Mouse (Mus musculus): Measurements from ENCODE around the gene Utp4. TPM values are rescaled to one million over a fixed set of nuclear protein-coding genes. Genes with fewer than 3 reads are reported as not detected.
A peak's percentile ranks its signal among the peaks of the same experiment; 100 is the strongest.

The Utp4 gene
- total RNA-seq (2014; fragmentation: Nextera tagmentation) (158 and 180 TPM in 2 replicates), total RNA-seq (2017) (75.8 and 79.9 TPM in 2 replicates), polyA plus RNA-seq (2012) (23.9 and 30.7 TPM in 2 replicates)

DNA sequence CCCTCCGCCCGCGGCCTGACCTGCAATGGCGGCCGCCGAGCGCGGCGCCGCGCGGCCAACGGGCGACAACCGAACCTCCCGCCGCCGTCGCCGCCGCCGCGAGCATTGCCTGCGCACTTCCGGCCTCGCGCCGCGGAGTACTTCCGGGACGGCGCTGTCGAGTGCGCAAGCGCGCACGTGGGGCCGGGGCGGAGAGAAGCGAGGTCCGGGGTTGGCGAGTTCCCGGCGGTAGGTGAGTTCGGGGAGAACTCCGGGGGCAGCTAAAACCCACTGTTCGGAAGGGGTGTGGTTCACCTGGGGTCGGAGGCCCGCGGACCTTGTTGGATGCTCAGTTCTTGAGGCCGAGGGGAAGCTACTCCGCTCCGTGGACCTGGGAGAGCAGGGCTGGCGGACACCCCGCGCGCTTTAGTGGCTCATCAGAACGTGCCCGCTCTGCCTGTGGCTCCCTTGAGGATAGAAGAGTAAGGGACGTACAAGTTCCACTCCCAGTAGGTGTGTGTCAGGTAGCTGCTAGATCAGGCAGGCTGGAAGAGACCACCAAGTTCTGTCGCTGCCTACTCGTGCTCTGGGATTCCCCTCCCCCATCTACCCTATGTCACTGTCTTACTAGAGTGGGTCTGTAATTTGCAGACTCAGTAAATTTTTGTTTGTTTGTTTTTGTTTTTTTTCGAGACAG, at the start of gene Utp4:
Gene Utp4, plus strand, starts transcription at position 156 of the 676 bp plus-strand sequence.
- peak within 1 kb of the TSS; percentile 98 for H3K4me3 ChIP-seq (ENCODE audit: low read depth, low read length)
- H3K4me1 ChIP-seq (ENCODE audit: insufficient read depth, low read depth, low read length) = peaks cover 53% of the 10 kb centered on the region
- ATAC-seq (ENCODE audit: extremely low read depth, insufficient number of reproducible peaks, low FRiP score, poor library complexity, severe bottlenecking) = peak; percentile 56
- no peak for TF ChIP-seq TAL1 (conservative IDR thresholded peaks at IDR 0.05; ENCODE audit: low read depth, low read length)
- TF ChIP-seq GATA1 (IDR thresholded peaks at IDR 0.05; ENCODE audit: borderline replicate concordance, low read length) = no peak
- TF ChIP-seq POLR2AphosphoS5 (IDR thresholded peaks at IDR 0.05; ENCODE audit: insufficient replicate concordance, low read depth, low read length) = no peak
- no peaks in the 10 kb centered on the region for H3K9me3 ChIP-seq (replicated peaks)
- peak; percentile 92 for DNase-seq (ENCODE audit: low spot score)
- no peaks in the 10 kb centered on the region for H3K27me3 ChIP-seq (ENCODE audit: insufficient read depth, low read length)
- H3K36me3 ChIP-seq (replicated peaks) = peaks cover 64% of the 10 kb centered on the region

DNA sequence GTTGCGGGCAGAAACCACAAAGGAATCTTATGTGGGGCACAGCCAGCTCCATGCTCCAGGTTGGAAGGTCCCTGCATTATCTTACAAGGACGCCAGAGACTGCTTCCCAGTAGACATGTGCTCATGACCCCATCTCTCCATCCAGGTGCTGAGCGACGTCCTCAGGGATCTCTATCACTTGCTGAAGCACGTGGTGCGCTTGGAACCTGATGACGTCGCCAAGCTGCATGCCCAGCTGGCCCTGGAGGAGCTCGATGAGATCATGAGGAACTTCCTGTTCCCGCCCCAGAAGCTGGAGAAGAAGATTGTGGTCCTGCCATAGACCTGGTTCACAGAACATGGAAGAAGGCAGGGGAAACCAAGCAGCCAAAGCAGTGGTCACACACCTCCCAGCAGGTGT, 43.4 kb upstream of the Utp4 start:
- DNase-seq (ENCODE audit: low spot score) = no peak
- H3K36me3 ChIP-seq (replicated peaks) = peaks cover 25% of the 10 kb centered on the region

DNA sequence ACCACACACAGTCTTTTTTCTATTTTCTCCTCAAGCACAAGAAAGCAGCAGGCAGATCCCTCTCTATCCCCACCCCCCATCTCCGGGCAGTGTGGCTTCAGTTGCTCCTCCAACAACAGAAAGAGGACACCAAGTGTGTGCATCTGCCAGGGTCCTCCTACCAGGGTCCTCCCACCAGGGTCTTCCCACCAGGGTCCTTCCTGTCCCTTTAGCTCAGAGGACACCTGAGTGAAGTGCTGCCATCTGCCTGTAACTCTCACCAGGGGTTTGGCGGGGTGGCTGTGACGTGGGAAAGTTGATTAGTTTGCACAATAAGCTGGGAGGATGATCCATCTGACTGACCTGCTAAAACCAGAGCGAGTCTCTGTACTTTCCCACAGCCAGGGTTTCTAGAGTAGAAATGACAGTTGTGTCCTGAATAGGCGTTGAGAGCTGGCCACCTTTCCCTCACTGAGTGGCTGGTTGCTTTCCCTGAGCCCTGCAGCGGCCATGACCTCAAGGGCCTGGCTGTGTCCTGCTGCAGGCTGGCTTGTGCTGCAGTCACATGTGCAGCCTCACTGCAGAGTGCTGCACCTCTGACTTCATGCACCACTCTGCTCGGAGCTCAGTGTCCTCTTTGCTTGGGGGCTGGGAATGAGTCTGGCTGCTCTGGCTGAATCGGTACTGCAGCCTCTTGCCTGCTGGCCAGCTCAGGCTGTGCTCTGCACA, 38.7 kb upstream of the Utp4 start:
- peaks cover 19% of the 10 kb centered on the region for H3K36me3 ChIP-seq (replicated peaks)
- DNase-seq (ENCODE audit: low spot score) (no peak), ATAC-seq (ENCODE audit: extremely low read depth, insufficient number of reproducible peaks, low FRiP score, poor library complexity, severe bottlenecking) (no peak)
- no peak overlapping the region for H3K4me3 ChIP-seq (ENCODE audit: low read depth, low read length)
- peaks cover 11% of the 10 kb centered on the region for H3K27me3 ChIP-seq (ENCODE audit: insufficient read depth, low read length)
- H3K9me3 ChIP-seq (replicated peaks) = no peaks in the 10 kb centered on the region
- no peak for TF ChIP-seq GATA2 (IDR thresholded peaks at IDR 0.05; ENCODE audit: borderline replicate concordance, low read depth, low read length)
- TF ChIP-seq POLR2AphosphoS5 (IDR thresholded peaks at IDR 0.05; ENCODE audit: insufficient replicate concordance, low read depth, low read length) = no peak
- no peak for TF ChIP-seq TAL1 (conservative IDR thresholded peaks at IDR 0.05; ENCODE audit: low read depth, low read length)
- TF ChIP-seq GATA1 (IDR thresholded peaks at IDR 0.05; ENCODE audit: borderline replicate concordance, low read length) = no peak
- no peak for TF ChIP-seq CTCF (IDR thresholded peaks at IDR 0.05; ENCODE audit: low read depth, low read length)
- no peaks in the 10 kb centered on the region for H3K4me1 ChIP-seq (ENCODE audit: insufficient read depth, low read depth, low read length)

More for the DNA sequence above, 43.4 kb upstream of the Utp4 start:
- Histone ChIP-seq H3K4me1 (ENCODE audit: insufficient read depth, low read depth, low read length) (no peaks in the 10 kb centered on the region), H3K27me3 (ENCODE audit: insufficient read depth, low read length) (peaks cover 3% of the 10 kb centered on the region), H3K4me3 (ENCODE audit: low read depth, low read length) (no peak overlapping the region), H3K9me3 (replicated peaks) (no peaks in the 10 kb centered on the region)
- ATAC-seq (ENCODE audit: extremely low read depth, insufficient number of reproducible peaks, low FRiP score, poor library complexity, severe bottlenecking) = no peak
- TF ChIP-seq GATA2 (IDR thresholded peaks at IDR 0.05; ENCODE audit: borderline replicate concordance, low read depth, low read length) (no peak), CTCF (IDR thresholded peaks at IDR 0.05; ENCODE audit: low read depth, low read length) (no peak), POLR2AphosphoS5 (IDR thresholded peaks at IDR 0.05; ENCODE audit: insufficient replicate concordance, low read depth, low read length) (no peak), GATA1 (IDR thresholded peaks at IDR 0.05; ENCODE audit: borderline replicate concordance, low read length) (no peak), TAL1 (conservative IDR thresholded peaks at IDR 0.05; ENCODE audit: low read depth, low read length) (no peak)

DNA sequence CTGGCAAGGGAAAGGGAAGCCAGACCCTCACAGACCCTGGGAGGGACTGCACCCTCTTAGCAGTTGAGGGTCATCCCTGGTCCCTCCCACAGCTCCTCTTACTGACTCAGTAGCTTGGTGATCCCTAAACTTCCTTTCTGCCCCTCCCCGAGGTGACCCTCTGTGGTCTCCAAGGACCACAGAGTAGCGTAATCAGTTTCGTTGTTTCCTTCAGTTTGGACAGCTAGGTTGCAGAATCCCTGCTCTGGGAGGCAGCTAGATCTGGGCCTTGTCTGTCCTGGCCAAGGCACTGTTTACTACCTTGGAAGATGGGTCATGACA, 38.2 kb upstream of the Utp4 start:
- ATAC-seq (ENCODE audit: extremely low read depth, insufficient number of reproducible peaks, low FRiP score, poor library complexity, severe bottlenecking) (no peak), DNase-seq (ENCODE audit: low spot score) (no peak)
- Histone ChIP-seq H3K4me3 (ENCODE audit: low read depth, low read length) (no peak overlapping the region), H3K9me3 (replicated peaks) (no peaks in the 10 kb centered on the region), H3K4me1 (ENCODE audit: insufficient read depth, low read depth, low read length) (no peaks in the 10 kb centered on the region), H3K27me3 (ENCODE audit: insufficient read depth, low read length) (peaks cover 11% of the 10 kb centered on the region), H3K36me3 (replicated peaks) (peaks cover 15% of the 10 kb centered on the region)
- TF ChIP-seq GATA1 (IDR thresholded peaks at IDR 0.05; ENCODE audit: borderline replicate concordance, low read length) (no peak), CTCF (IDR thresholded peaks at IDR 0.05; ENCODE audit: low read depth, low read length) (no peak), GATA2 (IDR thresholded peaks at IDR 0.05; ENCODE audit: borderline replicate concordance, low read depth, low read length) (no peak), TAL1 (conservative IDR thresholded peaks at IDR 0.05; ENCODE audit: low read depth, low read length) (no peak), POLR2AphosphoS5 (IDR thresholded peaks at IDR 0.05; ENCODE audit: insufficient replicate concordance, low read depth, low read length) (no peak)

DNA sequence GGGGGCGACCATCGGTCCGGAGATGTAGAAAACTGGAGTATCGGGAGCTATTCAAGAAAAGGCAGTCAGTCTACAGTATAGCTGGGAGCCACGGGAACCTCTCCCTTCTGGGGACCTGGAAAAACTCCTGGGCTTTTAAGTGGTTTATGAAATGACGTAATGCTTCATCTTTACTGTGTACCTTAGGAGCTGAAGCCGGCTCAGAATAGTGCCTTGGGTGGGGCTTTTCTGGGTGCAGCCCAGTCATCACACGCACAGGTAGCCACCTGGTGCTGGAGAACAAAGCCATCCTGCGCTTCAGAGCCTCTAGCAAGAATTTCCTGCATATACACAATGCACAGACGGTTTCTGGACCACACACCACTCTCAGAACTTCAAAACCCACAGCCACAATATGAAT, 30.6 kb upstream of the Utp4 start:
- H3K9me3 ChIP-seq (replicated peaks) = no peaks in the 10 kb centered on the region
- TF ChIP-seq CTCF (IDR thresholded peaks at IDR 0.05; ENCODE audit: low read depth, low read length) (no peak), POLR2AphosphoS5 (IDR thresholded peaks at IDR 0.05; ENCODE audit: insufficient replicate concordance, low read depth, low read length) (no peak), TAL1 (conservative IDR thresholded peaks at IDR 0.05; ENCODE audit: low read depth, low read length) (no peak), GATA1 (IDR thresholded peaks at IDR 0.05; ENCODE audit: borderline replicate concordance, low read length) (no peak), GATA2 (IDR thresholded peaks at IDR 0.05; ENCODE audit: borderline replicate concordance, low read depth, low read length) (no peak)
- peaks cover 22% of the 10 kb centered on the region for H3K27me3 ChIP-seq (ENCODE audit: insufficient read depth, low read length)
- DNase-seq (ENCODE audit: low spot score) = no peak
- no peaks in the 10 kb centered on the region for H3K36me3 ChIP-seq (replicated peaks)
- no peak overlapping the region for H3K4me3 ChIP-seq (ENCODE audit: low read depth, low read length)
- no peak for ATAC-seq (ENCODE audit: extremely low read depth, insufficient number of reproducible peaks, low FRiP score, poor library complexity, severe bottlenecking)
- H3K4me1 ChIP-seq (ENCODE audit: insufficient read depth, low read depth, low read length) = no peaks in the 10 kb centered on the region

DNA sequence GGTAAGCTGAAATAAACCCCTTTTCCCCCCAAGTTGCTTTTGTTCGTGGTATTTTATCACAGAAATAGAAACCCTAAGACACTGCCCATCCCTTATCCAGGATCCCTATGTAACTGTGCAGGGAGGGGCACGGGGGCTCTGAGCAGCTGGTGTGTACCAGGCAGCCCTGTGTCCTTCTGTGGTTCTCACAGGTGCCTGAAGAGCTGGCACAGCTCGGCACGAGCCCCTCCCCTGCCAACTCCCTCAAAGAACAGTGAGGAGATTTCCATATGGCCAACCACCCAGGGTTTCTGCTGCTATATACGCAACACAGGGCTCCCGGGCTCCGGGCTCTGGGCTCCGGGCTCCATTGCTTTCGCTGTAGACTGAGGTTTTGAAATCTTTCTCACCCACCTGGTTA, 28.1 kb upstream of the Utp4 start:
- Histone ChIP-seq H3K4me1 (ENCODE audit: insufficient read depth, low read depth, low read length) (no peaks in the 10 kb centered on the region), H3K36me3 (replicated peaks) (no peaks in the 10 kb centered on the region), H3K4me3 (ENCODE audit: low read depth, low read length) (no peak overlapping the region), H3K9me3 (replicated peaks) (no peaks in the 10 kb centered on the region), H3K27me3 (ENCODE audit: insufficient read depth, low read length) (peaks cover 40% of the 10 kb centered on the region)
- DNase-seq (ENCODE audit: low spot score) (no peak), ATAC-seq (ENCODE audit: extremely low read depth, insufficient number of reproducible peaks, low FRiP score, poor library complexity, severe bottlenecking) (no peak)
- no peak for TF ChIP-seq GATA2 (IDR thresholded peaks at IDR 0.05; ENCODE audit: borderline replicate concordance, low read depth, low read length)
- no peak for TF ChIP-seq TAL1 (conservative IDR thresholded peaks at IDR 0.05; ENCODE audit: low read depth, low read length)
- no peak for TF ChIP-seq POLR2AphosphoS5 (IDR thresholded peaks at IDR 0.05; ENCODE audit: insufficient replicate concordance, low read depth, low read length)
- no peak for TF ChIP-seq GATA1 (IDR thresholded peaks at IDR 0.05; ENCODE audit: borderline replicate concordance, low read length)
- TF ChIP-seq CTCF (IDR thresholded peaks at IDR 0.05; ENCODE audit: low read depth, low read length) = no peak

All from G1E (cell line).